Mouse (Mus musculus) CH12.LX (cell line): ENCODE measurements at regions not wholly inside any gene's neighbourhood (a gene's known extent, or its start where the extent isn't known, plus 50 kb on each side); places are given as distances from the start of the nearest gene placed in this dataset.

ENCODE experiments used
- CTCF ChIP-seq, 2 experiments: IDR thresholded peaks in 1 of 2; conservative IDR thresholded peaks in 1 of 2; 2 replicates each; pipeline ENCODE4 v1.5.1; 2011 to 2012; ENCODE audit warnings: low read depth in 2 of 2, low read length in 2 of 2, improper control_type of control experiment in 1 of 2, inconsistent platforms in 1 of 2, mild to moderate bottlenecking in 1 of 2, moderate library complexity in 1 of 2
- EP300 ChIP-seq: IDR thresholded peaks from 2 replicates; pipeline ENCODE4 v1.6.1; 2011; ENCODE audit warnings: low read length, improper control_type of control experiment
- ETS1 ChIP-seq: conservative IDR thresholded peaks from 2 replicates; pipeline ENCODE4 v1.6.1; 2012; ENCODE audit warnings: low read depth, mild to moderate bottlenecking, inconsistent platforms, low read length, improper control_type of control experiment, moderate library complexity
- HCFC1 ChIP-seq: IDR thresholded peaks from 2 replicates; pipeline ENCODE4 v1.6.1; 2012; ENCODE audit warnings: low read depth, mild to moderate bottlenecking, inconsistent platforms, low read length, improper control_type of control experiment
- MAFK ChIP-seq: IDR thresholded peaks from 2 replicates; pipeline ENCODE4 v1.6.1; 2011; ENCODE audit warnings: low read length, improper control_type of control experiment; ENCODE audit not compliant: insufficient replicate concordance
- MXI1 ChIP-seq: IDR thresholded peaks from 2 replicates; pipeline ENCODE4 v1.6.1; 2011; ENCODE audit warnings: mild to moderate bottlenecking, low read depth, low read length, improper control_type of control experiment
- NRF1 ChIP-seq: IDR thresholded peaks from 2 replicates; pipeline ENCODE4 v1.6.1; 2014; ENCODE audit warnings: low read depth, mild to moderate bottlenecking, inconsistent platforms, low read length, improper control_type of control experiment, moderate library complexity
- POLR2A ChIP-seq: IDR thresholded peaks from 2 replicates; pipeline ENCODE4 v1.6.1; 2011; ENCODE audit warnings: low read depth, mild to moderate bottlenecking, improper control_type of control experiment, low read length
- RCOR1 ChIP-seq: conservative IDR thresholded peaks from 2 replicates; pipeline ENCODE4 v1.6.1; 2012; ENCODE audit warnings: low read depth, mild to moderate bottlenecking, inconsistent platforms, low read length, improper control_type of control experiment
- SIN3A ChIP-seq: IDR thresholded peaks from 2 replicates; pipeline ENCODE4 v1.6.1; 2012; ENCODE audit warnings: low read length, improper control_type of control experiment, inconsistent platforms
- TCF12 ChIP-seq: IDR thresholded peaks from 2 replicates; pipeline ENCODE4 v1.6.1; 2014; ENCODE audit warnings: low read depth, mild to moderate bottlenecking, inconsistent platforms, low read length, improper control_type of control experiment
- UBTF ChIP-seq: IDR thresholded peaks from 2 replicates; pipeline ENCODE4 v1.6.1; 2012; ENCODE audit warnings: low read depth, mild to moderate bottlenecking, inconsistent platforms, low read length, improper control_type of control experiment, moderate library complexity
- USF1 ChIP-seq: IDR thresholded peaks from 2 replicates; pipeline ENCODE4 v1.6.1; 2014; ENCODE audit warnings: low read depth, mild to moderate bottlenecking, inconsistent platforms, low read length, improper control_type of control experiment
- ZC3H11A ChIP-seq: IDR thresholded peaks from 2 replicates; pipeline ENCODE4 v1.6.1; 2012; ENCODE audit warnings: low read depth, mild to moderate bottlenecking, inconsistent platforms, low read length, improper control_type of control experiment

DNA sequence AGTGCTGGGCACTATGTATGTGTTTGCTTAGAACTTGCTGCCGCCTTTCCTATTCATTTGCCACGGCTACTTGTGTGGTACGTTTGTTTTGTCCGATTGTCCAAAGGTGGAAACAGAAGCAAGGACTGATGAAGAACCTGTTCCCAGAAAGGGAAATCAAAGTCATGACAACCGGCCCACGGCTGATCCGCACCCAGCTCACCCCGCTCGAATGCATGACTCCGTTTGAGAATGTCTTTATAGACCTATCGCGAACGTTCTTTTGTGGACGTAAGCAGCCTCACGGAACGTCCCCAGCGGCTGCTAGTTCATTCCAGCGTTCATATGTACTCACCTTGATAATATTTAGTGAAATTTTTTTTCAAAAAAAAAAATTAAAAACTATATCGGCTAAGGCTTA, 149.9 kb upstream of the Ajap1 start:
- TF ChIP-seq MAFK = no peak
- TF ChIP-seq ETS1 = no peak
- no peak for TF ChIP-seq MXI1
- TF ChIP-seq CTCF (conservative IDR thresholded peaks at IDR 0.05 in 1 of 2, IDR thresholded peaks at IDR 0.05 in 1 of 2; ENCODE audit: low read depth in 2 of 2, low read length in 2 of 2) = no peak
- TF ChIP-seq POLR2A = no peak
- TF ChIP-seq TCF12 = no peak
- TF ChIP-seq HCFC1 = no peak
- no peak for TF ChIP-seq USF1
- TF ChIP-seq SIN3A = no peak
- no peak for TF ChIP-seq RCOR1
- TF ChIP-seq EP300 = no peak
- TF ChIP-seq UBTF = no peak
- TF ChIP-seq NRF1 = no peak
- no peak for TF ChIP-seq ZC3H11A
